Mouse (Mus musculus) megakaryocyte, embryonic 14.5 days (primary cell): Measurements from ENCODE around the gene Med15.

ENCODE experiments used
- FLI1 ChIP-seq: IDR thresholded peaks from 2 replicates; pipeline ENCODE4 v1.6.1; 2012; ENCODE audit warnings: low read length, inconsistent platforms, mixed read lengths
- GATA1 ChIP-seq: IDR thresholded peaks from 3 replicates; pipeline ENCODE4 v1.6.1; 2012; ENCODE audit warnings: mixed read lengths, low read length, inconsistent platforms, borderline replicate concordance

DNA sequence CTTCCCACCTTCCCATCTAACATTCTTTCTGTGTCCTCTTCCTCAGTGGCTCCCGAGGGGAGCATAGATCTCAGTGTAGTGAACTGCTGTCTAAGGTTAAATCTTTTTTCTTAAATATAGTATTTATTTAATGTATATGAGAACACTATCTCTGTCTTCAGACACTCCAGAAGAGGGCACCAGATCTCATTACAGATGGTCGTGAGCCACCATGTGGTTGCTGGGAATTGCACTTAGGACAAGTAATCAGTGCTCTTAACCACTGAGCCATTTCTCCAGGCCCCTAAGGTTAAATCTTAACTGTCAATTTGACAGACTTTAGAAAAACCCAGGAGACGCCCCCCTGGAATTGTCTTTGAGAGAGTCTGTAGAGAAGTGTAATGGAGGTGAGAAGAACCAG, 670 bp downstream of the Med15 start:
- TF ChIP-seq GATA1 (no peak), FLI1 (no peak)
